Mouse (Mus musculus) bone marrow macrophage, adult 2 months (primary cell): ENCODE measurements around the gene Oxtr.

ENCODE experiments used
- CTCF ChIP-seq: IDR thresholded peaks from 2 replicates; pipeline ENCODE4 v1.5.1; 2012; ENCODE audit warnings: low read depth, mild to moderate bottlenecking, low read length, moderate library complexity
- POLR2A ChIP-seq: IDR thresholded peaks from 2 replicates; pipeline ENCODE4 v1.6.1; 2012; ENCODE audit warnings: mild to moderate bottlenecking, low read depth, low read length, borderline replicate concordance

GRCm38 (mm10) chr6:112423746-112424501 lies 65.8 kb downstream of the Oxtr start:
- no peak for TF ChIP-seq CTCF
- no peak for TF ChIP-seq POLR2A
